Mouse (Mus musculus): ENCODE measurements at regions not wholly inside any gene's neighbourhood (a gene's known extent, or its start where the extent isn't known, plus 50 kb on each side); places are given as distances from the start of the nearest gene placed in this dataset.

GRCm38 (mm10) chr3:143750128-143750527 is 454.9 kb downstream of the Lmo4 start:
- no peak for ATAC-seq (ENCODE audit: low FRiP score, low TSS enrichment)
- Histone ChIP-seq H3K4me1 (ENCODE audit: control insufficient read depth, insufficient read depth, low read length) (no peaks in the 10 kb centered on the region), H3K9ac (replicated peaks; ENCODE audit: low read length) (no peak overlapping the region), H3K4me2 (ENCODE audit: low read length) (no peak overlapping the region), H3K9me3 (ENCODE audit: control insufficient read depth, low read length) (no peaks in the 10 kb centered on the region), H3K4me3 (replicated peaks; ENCODE audit: low read depth, low read length) (no peak overlapping the region), H3K27ac (replicated peaks; ENCODE audit: low read depth, low read length) (no peak overlapping the region), H3K36me3 (ENCODE audit: control insufficient read depth, insufficient read depth, low read length) (no peaks in the 10 kb centered on the region), H3K27me3 (ENCODE audit: control insufficient read depth, insufficient read depth, low read length) (no peaks in the 10 kb centered on the region)
- DNase-seq, result no peak
- 84% methylated on average over 4 of the region's 4 CpGs for WGBS

- no peak for DNase-seq
- 74% methylated on average over 7 of the region's 7 CpGs for WGBS
- Histone ChIP-seq H3K4me1 (ENCODE audit: control insufficient read depth, insufficient read depth, low read length) (no peaks in the 10 kb centered on the region), H3K36me3 (ENCODE audit: control insufficient read depth, insufficient read depth, low read length) (no peaks in the 10 kb centered on the region), H3K9ac (replicated peaks; ENCODE audit: low read length) (no peak overlapping the region), H3K4me3 (replicated peaks; ENCODE audit: low read depth, low read length) (no peak overlapping the region), H3K4me2 (ENCODE audit: low read length) (no peak overlapping the region), H3K27me3 (ENCODE audit: control insufficient read depth, insufficient read depth, low read length) (no peaks in the 10 kb centered on the region), H3K9me3 (ENCODE audit: control insufficient read depth, low read length) (no peaks in the 10 kb centered on the region), H3K27ac (replicated peaks; ENCODE audit: low read depth, low read length) (no peak overlapping the region)
- ATAC-seq (ENCODE audit: low FRiP score, low TSS enrichment), result no peak
Measured at GRCm38 (mm10) chr3:143743649-143744048, 461.4 kb downstream of the Lmo4 start.

GRCm38 (mm10) chr3:143742786-143743571 is 462.0 kb downstream of the Lmo4 start:
- Histone ChIP-seq H3K27me3 (ENCODE audit: control insufficient read depth, insufficient read depth, low read length) (no peaks in the 10 kb centered on the region), H3K9ac (replicated peaks; ENCODE audit: low read length) (no peak overlapping the region), H3K27ac (replicated peaks; ENCODE audit: low read depth, low read length) (no peak overlapping the region), H3K4me2 (ENCODE audit: low read length) (no peak overlapping the region), H3K36me3 (ENCODE audit: control insufficient read depth, insufficient read depth, low read length) (no peaks in the 10 kb centered on the region), H3K9me3 (ENCODE audit: control insufficient read depth, low read length) (no peaks in the 10 kb centered on the region), H3K4me3 (replicated peaks; ENCODE audit: low read depth, low read length) (no peak overlapping the region), H3K4me1 (ENCODE audit: control insufficient read depth, insufficient read depth, low read length) (no peaks in the 10 kb centered on the region)
- 84% methylated on average over 17 of the region's 17 CpGs for WGBS
- ATAC-seq (ENCODE audit: low FRiP score, low TSS enrichment) (no peak), DNase-seq (no peak)

- no peak for ATAC-seq (ENCODE audit: low FRiP score, low TSS enrichment)
- Histone ChIP-seq H3K36me3 (ENCODE audit: control insufficient read depth, insufficient read depth, low read length) (no peaks in the 10 kb centered on the region), H3K27me3 (ENCODE audit: control insufficient read depth, insufficient read depth, low read length) (no peaks in the 10 kb centered on the region), H3K4me1 (ENCODE audit: control insufficient read depth, insufficient read depth, low read length) (no peaks in the 10 kb centered on the region), H3K4me2 (ENCODE audit: low read length) (no peak overlapping the region), H3K9ac (replicated peaks; ENCODE audit: low read length) (no peak overlapping the region), H3K9me3 (ENCODE audit: control insufficient read depth, low read length) (no peaks in the 10 kb centered on the region), H3K4me3 (replicated peaks; ENCODE audit: low read depth, low read length) (no peak overlapping the region), H3K27ac (replicated peaks; ENCODE audit: low read depth, low read length) (no peak overlapping the region)
- 75% methylated on average over 3 of the region's 3 CpGs for WGBS
- no peak for DNase-seq
Measured at GRCm38 (mm10) chr3:143738676-143739075, 466.3 kb downstream of the Lmo4 start.

- Histone ChIP-seq H3K27me3 (ENCODE audit: control insufficient read depth, insufficient read depth, low read length) (no peaks in the 10 kb centered on the region), H3K27ac (replicated peaks; ENCODE audit: low read depth, low read length) (no peak overlapping the region), H3K9ac (replicated peaks; ENCODE audit: low read length) (no peak overlapping the region), H3K4me2 (ENCODE audit: low read length) (no peak overlapping the region), H3K9me3 (ENCODE audit: control insufficient read depth, low read length) (no peaks in the 10 kb centered on the region), H3K4me3 (replicated peaks; ENCODE audit: low read depth, low read length) (no peak overlapping the region), H3K4me1 (ENCODE audit: control insufficient read depth, insufficient read depth, low read length) (no peaks in the 10 kb centered on the region), H3K36me3 (ENCODE audit: control insufficient read depth, insufficient read depth, low read length) (no peaks in the 10 kb centered on the region)
- DNase-seq (no peak), ATAC-seq (ENCODE audit: low FRiP score, low TSS enrichment) (no peak)
- 72% methylated on average over 6 of the region's 6 CpGs for WGBS
Measured at GRCm38 (mm10) chr3:143737844-143738243, 467.2 kb downstream of the Lmo4 start.

GRCm38 (mm10) chr3:143736651-143737398 is 468.2 kb downstream of the Lmo4 start:
- H3K4me1 ChIP-seq (ENCODE audit: control insufficient read depth, insufficient read depth, low read length), result no peaks in the 10 kb centered on the region
- no peak for ATAC-seq (ENCODE audit: low FRiP score, low TSS enrichment)
- H3K4me3 ChIP-seq (replicated peaks; ENCODE audit: low read depth, low read length), result no peak overlapping the region
- no peaks in the 10 kb centered on the region for H3K9me3 ChIP-seq (ENCODE audit: control insufficient read depth, low read length)
- no peak overlapping the region for H3K27ac ChIP-seq (replicated peaks; ENCODE audit: low read depth, low read length)
- no peaks in the 10 kb centered on the region for H3K36me3 ChIP-seq (ENCODE audit: control insufficient read depth, insufficient read depth, low read length)
- no peak overlapping the region for H3K4me2 ChIP-seq (ENCODE audit: low read length)
- no peaks in the 10 kb centered on the region for H3K27me3 ChIP-seq (ENCODE audit: control insufficient read depth, insufficient read depth, low read length)
- DNase-seq, result no peak
- no peak overlapping the region for H3K9ac ChIP-seq (replicated peaks; ENCODE audit: low read length)
- 90% methylated on average over 6 of the region's 6 CpGs for WGBS

GRCm38 (mm10) chr3:143734791-143735190 is 470.2 kb downstream of the Lmo4 start:
- H3K4me1 ChIP-seq (ENCODE audit: control insufficient read depth, insufficient read depth, low read length), result no peaks in the 10 kb centered on the region
- ATAC-seq (ENCODE audit: low FRiP score, low TSS enrichment) (no peak), DNase-seq (no peak)
- WGBS, result 84% methylated on average over 2 of the region's 2 CpGs
- H3K9ac ChIP-seq (replicated peaks; ENCODE audit: low read length), result no peak overlapping the region
- no peak overlapping the region for H3K4me3 ChIP-seq (replicated peaks; ENCODE audit: low read depth, low read length)
- H3K4me2 ChIP-seq (ENCODE audit: low read length), result no peak overlapping the region
- no peak overlapping the region for H3K27ac ChIP-seq (replicated peaks; ENCODE audit: low read depth, low read length)
- H3K27me3 ChIP-seq (ENCODE audit: control insufficient read depth, insufficient read depth, low read length), result no peaks in the 10 kb centered on the region
- H3K9me3 ChIP-seq (ENCODE audit: control insufficient read depth, low read length), result no peaks in the 10 kb centered on the region
- H3K36me3 ChIP-seq (ENCODE audit: control insufficient read depth, insufficient read depth, low read length), result no peaks in the 10 kb centered on the region

GRCm38 (mm10) chr3:143732966-143733725 is 471.9 kb downstream of the Lmo4 start:
- DNase-seq (no peak), ATAC-seq (ENCODE audit: low FRiP score, low TSS enrichment) (no peak)
- H3K4me3 ChIP-seq (replicated peaks; ENCODE audit: low read depth, low read length), result no peak overlapping the region
- H3K27ac ChIP-seq (replicated peaks; ENCODE audit: low read depth, low read length), result no peak overlapping the region
- H3K36me3 ChIP-seq (ENCODE audit: control insufficient read depth, insufficient read depth, low read length), result no peaks in the 10 kb centered on the region
- H3K4me2 ChIP-seq (ENCODE audit: low read length), result no peak overlapping the region
- no peak overlapping the region for H3K9ac ChIP-seq (replicated peaks; ENCODE audit: low read length)
- no peaks in the 10 kb centered on the region for H3K27me3 ChIP-seq (ENCODE audit: control insufficient read depth, insufficient read depth, low read length)
- no peaks in the 10 kb centered on the region for H3K9me3 ChIP-seq (ENCODE audit: control insufficient read depth, low read length)
- 89% methylated on average over 8 of the region's 8 CpGs for WGBS
- H3K4me1 ChIP-seq (ENCODE audit: control insufficient read depth, insufficient read depth, low read length), result no peaks in the 10 kb centered on the region

Data from midbrain, embryonic 14.5 days (tissue).